Mouse (Mus musculus): ENCODE results near the gene Sugp1.

Sugp1 gene

DNA sequence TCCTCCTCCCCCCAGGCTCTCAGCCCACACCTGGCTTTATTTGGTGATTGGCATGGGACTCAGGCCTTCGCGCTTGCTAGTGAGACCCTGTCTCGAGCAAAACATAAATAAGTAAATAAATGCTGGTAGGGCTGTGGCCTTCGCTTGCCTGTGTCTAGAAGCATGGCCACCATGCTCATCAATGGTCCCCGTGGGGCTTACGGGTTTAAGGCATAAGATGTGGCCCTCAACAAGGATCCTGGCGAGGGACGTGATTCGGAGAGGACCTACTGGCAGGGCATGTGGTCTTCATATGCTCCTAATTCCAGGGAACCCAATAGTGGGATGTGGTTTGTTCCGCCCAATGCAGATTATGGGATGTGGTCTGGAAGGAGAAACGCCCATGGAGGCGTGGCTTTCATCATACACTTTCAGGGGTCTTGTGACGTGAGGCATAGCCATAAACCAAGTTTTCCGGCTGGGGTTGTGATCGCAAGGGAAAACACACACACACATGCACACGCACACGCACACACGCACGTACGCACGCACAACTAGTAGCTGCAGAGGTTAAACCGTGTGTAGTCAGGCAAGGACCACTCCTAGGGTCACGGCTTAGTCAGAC lies 68.7 kb downstream of the Sugp1 start:
- DNase-seq (ENCODE audit: low spot score), result no peak

GRCm38 (mm10) chr8:70112401-70113016 lies 69.9 kb downstream of the Sugp1 start:
- no peak for DNase-seq (ENCODE audit: low spot score)

DNA sequence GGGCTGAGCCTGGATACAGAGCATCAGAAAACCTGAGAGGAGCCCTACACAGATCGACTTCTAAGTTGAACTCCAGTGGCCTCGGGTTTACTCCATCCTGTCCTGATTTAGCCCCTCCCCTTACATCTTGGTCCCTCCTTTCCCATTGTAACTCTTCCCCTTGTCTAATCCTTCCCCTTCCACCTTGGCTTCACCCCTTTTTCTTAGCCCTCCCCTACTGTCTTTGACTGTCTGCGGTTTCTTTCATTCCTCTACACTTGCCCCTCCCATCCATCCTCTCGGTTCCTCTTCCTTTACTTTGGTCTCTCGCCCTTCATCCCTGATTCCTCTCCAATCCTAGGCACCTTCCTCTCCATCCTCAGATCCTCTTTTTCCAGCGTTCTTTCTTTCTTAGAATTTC lies 71.9 kb downstream of the Sugp1 start:
- no peak for DNase-seq (ENCODE audit: low spot score)

DNA sequence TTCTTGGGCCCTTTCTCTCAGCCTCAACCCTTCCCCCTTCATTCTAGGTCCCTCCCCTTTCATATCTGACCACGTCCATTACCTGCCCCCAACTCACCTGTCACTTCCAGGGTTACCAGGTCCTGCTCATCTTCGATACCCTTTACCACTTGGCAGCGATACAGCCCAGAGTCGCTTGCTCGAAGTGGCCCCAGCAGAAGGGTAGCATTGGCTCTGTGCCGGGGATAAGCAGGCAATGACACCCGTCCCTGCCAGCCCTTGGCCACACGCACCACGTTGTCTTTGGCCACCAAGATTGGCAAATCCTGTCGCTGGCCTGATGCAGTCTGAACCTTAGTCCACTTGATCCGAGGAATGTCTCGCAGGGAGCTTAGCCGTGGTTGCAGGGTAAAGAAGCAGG lies 72.3 kb downstream of the Sugp1 start:
- DNase-seq (ENCODE audit: low spot score), result no peak

GRCm38 (mm10) chr8:70117611-70118010 lies 75.0 kb downstream of the Sugp1 start:
- no peak for DNase-seq (ENCODE audit: low spot score)

DNA sequence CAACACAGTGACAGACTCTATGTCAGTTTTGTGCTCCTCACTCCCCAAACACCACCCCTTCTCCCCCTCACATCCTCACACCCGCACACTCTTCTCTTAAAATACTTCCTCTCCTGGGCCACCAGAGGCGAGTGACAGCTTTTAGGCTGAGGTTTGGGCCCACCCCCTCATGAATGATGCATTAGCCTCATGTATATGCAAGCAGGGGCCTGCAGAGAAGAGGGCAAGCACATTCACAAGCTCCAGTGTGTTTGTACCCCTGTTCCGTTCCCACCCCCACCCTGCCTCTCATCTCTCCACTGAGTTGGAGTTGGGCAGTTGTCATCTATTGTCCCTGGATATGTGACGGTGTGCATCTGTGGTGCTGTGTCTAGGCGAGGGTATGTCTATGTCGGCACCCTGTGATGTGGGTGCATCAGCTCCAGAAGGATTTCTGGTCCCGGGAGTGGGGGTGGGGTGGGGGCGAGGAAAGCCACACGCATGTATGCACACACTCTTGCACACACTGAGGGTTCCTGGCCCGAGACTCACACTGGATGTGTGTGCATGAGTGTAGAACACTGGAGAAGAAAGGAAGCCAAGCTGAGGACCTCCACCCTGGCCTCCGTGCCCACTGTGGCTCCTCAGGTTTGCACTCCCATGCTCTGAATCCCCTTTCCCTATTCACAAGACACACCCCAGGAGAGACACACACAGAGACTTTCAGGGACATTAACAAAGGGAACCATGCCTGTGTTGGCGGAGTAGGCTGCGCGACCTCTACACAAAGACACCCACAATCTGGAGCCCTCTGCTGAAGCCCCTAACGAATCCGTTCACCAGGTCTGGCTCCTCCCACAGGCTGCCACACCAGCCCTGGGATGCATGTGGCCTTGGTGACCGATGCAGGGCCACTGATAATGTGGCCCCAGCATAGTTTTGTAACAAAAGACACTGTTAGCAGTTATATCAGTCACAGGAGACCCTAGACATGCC lies 76.4 kb downstream of the Sugp1 start:
- no peak for DNase-seq (ENCODE audit: low spot score)

- no peak for DNase-seq (ENCODE audit: low spot score)
Observed at GRCm38 (mm10) chr8:70120667-70121066, 78.1 kb downstream of the Sugp1 start, which contains the start of gene Ncan. Ncan (minus strand) TSS chr8:70120873.

All from urinary bladder, postnatal 10 days (tissue).